Mouse (Mus musculus) ES-Bruce4 (cell line): ENCODE data around the gene Zfp113. TPM values are rescaled to one million over a fixed set of nuclear protein-coding genes. Genes with fewer than 3 reads are reported as not detected.
A peak's percentile ranks its signal among the peaks of the same experiment; 100 is the strongest.

Experiments used
- H3K27ac ChIP-seq: 2 replicates; pipeline ENCODE4 v1.5.1; 2012; ENCODE audit warnings: low read length, inconsistent platforms; ENCODE audit not compliant: insufficient read depth
- H3K27me3 ChIP-seq: 2 replicates; pipeline ENCODE4 v1.6.1; 2012; ENCODE audit warnings: mild to moderate bottlenecking, low read length, inconsistent platforms; ENCODE audit not compliant: control insufficient read depth, poor library complexity, insufficient read depth, severe bottlenecking
- H3K36me3 ChIP-seq: 2 replicates; pipeline ENCODE4 v1.6.1; 2012; ENCODE audit warnings: inconsistent platforms, mild to moderate bottlenecking, low read length, moderate library complexity; ENCODE audit not compliant: control insufficient read depth, poor library complexity, insufficient read depth, severe bottlenecking
- H3K4me1 ChIP-seq: one replicate; pipeline ENCODE4 v1.8.1; 2011; ENCODE audit warnings: low read length; ENCODE audit not compliant: control insufficient read depth, insufficient read depth
- H3K4me3 ChIP-seq: 2 replicates; pipeline ENCODE4 v1.5.1; 2011; ENCODE audit warnings: low read depth, mild to moderate bottlenecking, low read length
- H3K9ac ChIP-seq: 2 replicates; pipeline ENCODE4 v1.6.1; 2012; ENCODE audit warnings: low read depth, mild to moderate bottlenecking, inconsistent platforms; ENCODE audit not compliant: poor library complexity, severe bottlenecking
- H3K9me3 ChIP-seq: replicated peaks from 2 replicates; pipeline ENCODE4 v1.6.1; 2012; ENCODE audit warnings: mild to moderate bottlenecking, low read length, inconsistent platforms; ENCODE audit not compliant: control insufficient read depth, poor library complexity, insufficient read depth, severe bottlenecking
- CTCF ChIP-seq: IDR thresholded peaks from one replicate; pipeline ENCODE4 v1.8.1; 2011; ENCODE audit warnings: low read depth, low read length
- EP300 ChIP-seq: IDR thresholded peaks from 2 replicates; pipeline ENCODE4 v1.6.1; 2011; ENCODE audit warnings: low read depth, low read length; ENCODE audit not compliant: insufficient read depth
- POLR2A ChIP-seq: IDR thresholded peaks from one replicate; pipeline ENCODE4 v1.8.1; 2011; ENCODE audit warnings: low read length; ENCODE audit not compliant: insufficient read depth
- polyA plus RNA-seq: library from polyadenylated mRNA; stranded (reverse); fragments of >200 nt; gene quantifications from 2 replicates; pipeline ENCODE4 v1.2.4, GENCODE M21; 2011; ENCODE audit warnings: low read depth; ENCODE audit not compliant: missing spikeins, insufficient read depth, insufficient read length

The Zfp113 gene
- polyA plus RNA-seq, 1 experiment = 10.0 TPM

GRCm38 (mm10) chr5:138170936-138171561 is 15.5 kb upstream of the Zfp113 start:
- H3K9ac ChIP-seq = peak overlapping the region; percentile 94
- H3K36me3 ChIP-seq = peaks cover 41% of the 10 kb centered on the region
- H3K27me3 ChIP-seq = no peaks in the 10 kb centered on the region
- no peak for TF ChIP-seq CTCF
- no peak for TF ChIP-seq POLR2A
- peak; percentile 20; the same call in 1 of the 2 replicates for TF ChIP-seq EP300
- H3K9me3 ChIP-seq = no peaks in the 10 kb centered on the region
- peak overlapping the region; percentile 77 for H3K27ac ChIP-seq
- peaks cover 2% of the 10 kb centered on the region for H3K4me1 ChIP-seq
- H3K4me3 ChIP-seq = peak overlapping the region; percentile 94

GRCm38 (mm10) chr5:138165594-138165993 is 10.1 kb upstream of the Zfp113 start:
- H3K4me1 ChIP-seq = peaks cover 2% of the 10 kb centered on the region
- H3K36me3 ChIP-seq = peaks cover 71% of the 10 kb centered on the region
- H3K9ac ChIP-seq = no peak overlapping the region
- peak overlapping the region; percentile 64 for H3K27ac ChIP-seq
- no peak overlapping the region for H3K4me3 ChIP-seq
- no peaks in the 10 kb centered on the region for H3K27me3 ChIP-seq
- H3K9me3 ChIP-seq = no peaks in the 10 kb centered on the region
- no peak for TF ChIP-seq EP300
- TF ChIP-seq POLR2A = no peak
- no peak for TF ChIP-seq CTCF

- Histone ChIP-seq H3K4me3 (no peak overlapping the region), H3K9me3 (no peaks in the 10 kb centered on the region), H3K36me3 (peaks cover 56% of the 10 kb centered on the region), H3K27me3 (no peaks in the 10 kb centered on the region), H3K9ac (no peak overlapping the region), H3K4me1 (peaks cover 2% of the 10 kb centered on the region), H3K27ac (peak overlapping the region; percentile 64)
- TF ChIP-seq EP300 = no peak
- TF ChIP-seq CTCF = no peak
- no peak for TF ChIP-seq POLR2A
Observed at GRCm38 (mm10) chr5:138163610-138164009, 8.1 kb upstream of the Zfp113 start.

- no peak overlapping the region for H3K9ac ChIP-seq
- H3K9me3 ChIP-seq = no peaks in the 10 kb centered on the region
- H3K27me3 ChIP-seq = no peaks in the 10 kb centered on the region
- TF ChIP-seq EP300 (0 out of 2 replicates have a peak, but pooled peaks have one; percentile 4), CTCF (no peak)
- H3K4me1 ChIP-seq = no peaks in the 10 kb centered on the region
- H3K27ac ChIP-seq = peak overlapping the region; percentile 64
- H3K36me3 ChIP-seq = peaks cover 51% of the 10 kb centered on the region
- no peak overlapping the region for H3K4me3 ChIP-seq
Observed at GRCm38 (mm10) chr5:138163046-138163445, 7.5 kb upstream of the Zfp113 start.

- Histone ChIP-seq H3K9me3 (no peaks in the 10 kb centered on the region), H3K4me1 (no peaks in the 10 kb centered on the region), H3K36me3 (peaks cover 31% of the 10 kb centered on the region), H3K9ac (peak within 1 kb of the TSS; percentile 76), H3K27me3 (no peaks in the 10 kb centered on the region), H3K27ac (peak within 1 kb of the TSS; percentile 83), H3K4me3 (peak within 1 kb of the TSS; percentile 95)
- peak; percentile 62 for TF ChIP-seq POLR2A
- TF ChIP-seq EP300 = no peak
Observed at GRCm38 (mm10) chr5:138160842-138161665, 5.5 kb upstream of the Zfp113 start, which contains the start of gene Cops6. Cops6 (plus strand) TSS chr5:138161071.
